Mouse (Mus musculus) T-cell, adult 2 months (primary cell): ENCODE data around the gene Slc6a4.

ENCODE experiments used
- DNase-seq: peaks from one replicate; pipeline ENCODE4 v3.0.0; 2022; ENCODE audit warnings: low spot score

Gene Slc6a4

GRCm38 (mm10) chr11:76997916-76998704 lies at the start of gene Slc6a4:
Slc6a4 (plus strand) TSS chr11:76998603.
- no peak for DNase-seq

- no peak for DNase-seq
Observed at GRCm38 (mm10) chr11:76953536-76953935, 44.9 kb upstream of the Slc6a4 start.

- DNase-seq: no peak
Observed at GRCm38 (mm10) chr11:76965703-76966102, 32.7 kb upstream of the Slc6a4 start.

- DNase-seq: no peak
Observed at GRCm38 (mm10) chr11:76970328-76970727, 28.1 kb upstream of the Slc6a4 start.

- no peak for DNase-seq
Observed at GRCm38 (mm10) chr11:76974680-76975319, 23.6 kb upstream of the Slc6a4 start.

- DNase-seq: no peak
Observed at GRCm38 (mm10) chr11:76981570-76982141, 16.7 kb upstream of the Slc6a4 start.

- DNase-seq: no peak
Observed at GRCm38 (mm10) chr11:76982415-76982814, 16.0 kb upstream of the Slc6a4 start.

- DNase-seq: no peak
Observed at GRCm38 (mm10) chr11:76983641-76984040, 14.8 kb upstream of the Slc6a4 start.

GRCm38 (mm10) chr11:76984173-76984572 lies 14.2 kb upstream of the Slc6a4 start:
- DNase-seq: no peak

- DNase-seq: no peak
Observed at GRCm38 (mm10) chr11:76990839-76991238, 7.6 kb upstream of the Slc6a4 start.

- DNase-seq: peak; percentile 80
Observed at GRCm38 (mm10) chr11:76992886-76993285, 5.5 kb upstream of the Slc6a4 start.

GRCm38 (mm10) chr11:76995966-76996672 lies 2.3 kb upstream of the Slc6a4 start:
- no peak for DNase-seq

GRCm38 (mm10) chr11:76997305-76997704 lies 1.1 kb upstream of the Slc6a4 start:
- DNase-seq: peak; percentile 43

- no peak for DNase-seq
Observed at GRCm38 (mm10) chr11:76998705-76999226, 363 bp downstream of the Slc6a4 start.

- DNase-seq: no peak
Observed at GRCm38 (mm10) chr11:77000741-77001140, 2.3 kb downstream of the Slc6a4 start.

GRCm38 (mm10) chr11:77002361-77002760 lies 4.0 kb downstream of the Slc6a4 start:
- DNase-seq: no peak

GRCm38 (mm10) chr11:77005881-77006280 lies 7.5 kb downstream of the Slc6a4 start:
- no peak for DNase-seq

GRCm38 (mm10) chr11:77006616-77007015 lies 8.2 kb downstream of the Slc6a4 start:
- DNase-seq: no peak

- no peak for DNase-seq
Observed at GRCm38 (mm10) chr11:77009069-77010025, 10.9 kb downstream of the Slc6a4 start.

GRCm38 (mm10) chr11:77010762-77011475 lies 12.5 kb downstream of the Slc6a4 start:
- no peak for DNase-seq
